Mouse (Mus musculus) heart, embryonic 11.5 days (tissue): ENCODE results near the gene 1700037H04Rik. TPM values are rescaled to one million over a fixed set of nuclear protein-coding genes. Genes with fewer than 3 reads are reported as not detected.
A peak's percentile ranks its signal among the peaks of the same experiment; 100 is the strongest.

Experiments
- ATAC-seq: fragments of 200-750 bp; cut with Nextera tagmentation; replicated peaks from 2 replicates; pipeline ENCODE4 v1.8.0; 2017; ENCODE audit warnings: moderate library complexity; ENCODE audit not compliant: insufficient number of reproducible peaks, low FRiP score, low TSS enrichment
- H3K27ac ChIP-seq: fragments of 300-500 bp; sonication (generic); 2 replicates; pipeline ENCODE4 v1.5.1; 2014; ENCODE audit warnings: mild to moderate bottlenecking, low read depth, low read length
- H3K27me3 ChIP-seq: fragments of 300-500 bp; sonication (generic); 2 replicates; pipeline ENCODE4 v1.6.1; 2014; ENCODE audit warnings: mild to moderate bottlenecking, low read length, mixed read lengths; ENCODE audit not compliant: control insufficient read depth, insufficient read depth
- H3K36me3 ChIP-seq: fragments of 300-500 bp; sonication (generic); 2 replicates; pipeline ENCODE4 v1.6.1; 2014; ENCODE audit warnings: mild to moderate bottlenecking, low read length, moderate library complexity, mixed read lengths; ENCODE audit not compliant: control insufficient read depth, insufficient read depth
- H3K4me1 ChIP-seq: fragments of 300-500 bp; sonication (generic); 2 replicates; pipeline ENCODE4 v1.6.1; 2014; ENCODE audit warnings: low read length; ENCODE audit not compliant: control insufficient read depth, insufficient read depth
- H3K4me2 ChIP-seq: fragments of 300-500 bp; sonication (generic); 2 replicates; pipeline ENCODE4 v1.6.1; 2014; ENCODE audit warnings: mild to moderate bottlenecking, moderate library complexity
- H3K4me3 ChIP-seq: fragments of 300-500 bp; sonication (generic); 2 replicates; pipeline ENCODE4 v1.5.1; 2014; ENCODE audit warnings: low read depth, low read length
- H3K9ac ChIP-seq: fragments of 300-500 bp; sonication (generic); 2 replicates; pipeline ENCODE4 v1.6.1; 2014; ENCODE audit warnings: mild to moderate bottlenecking, low read depth, low read length, moderate library complexity
- H3K9me3 ChIP-seq: fragments of 300-500 bp; sonication (generic); replicated peaks from 2 replicates; pipeline ENCODE4 v1.6.1; 2016; ENCODE audit warnings: low read length; ENCODE audit not compliant: control insufficient read depth
- WGBS: fragments of 180-500 bp; shearing (Covaris S2); extraction: QIAGEN DNeasy Blood & Tissue Kit; methylation state at CpG from one replicate; pipeline ENCODE4 v1.1.7; 2014; ENCODE audit not compliant: insufficient replicate concordance; 5-methylcytosine and 5-hydroxymethylcytosine counted together
- polyA plus RNA-seq: library from polyadenylated mRNA; unstranded; fragments of >200 nt; fragmentation: Nextera tagmentation; extraction: Ambion mirVana; gene quantifications from 2 replicates; pipeline ENCODE4 v1.2.1, GENCODE M21; 2014

1700037H04Rik gene
- polyA plus RNA-seq, 1 experiment from 2014 or later: 83.0 TPM

DNA sequence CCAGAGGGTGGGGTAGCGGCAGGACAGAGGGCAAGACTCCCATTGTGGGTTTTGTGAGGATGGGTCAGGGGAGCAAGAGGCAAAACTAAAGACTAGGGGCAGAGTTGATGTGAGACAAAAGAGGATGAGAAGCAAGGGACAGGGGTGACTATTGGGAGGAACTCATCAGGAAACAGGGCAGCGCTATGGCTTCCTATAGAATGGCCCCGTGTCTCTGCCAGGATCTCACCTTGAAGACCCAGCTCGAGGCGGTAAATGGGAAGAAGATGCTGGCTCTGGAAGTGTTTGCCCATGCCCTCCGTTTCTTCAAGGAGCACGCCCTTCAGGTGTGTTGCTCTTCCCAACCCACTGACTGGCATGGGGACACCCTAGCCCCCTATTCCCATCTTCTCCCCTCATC is 21.1 kb downstream of the 1700037H04Rik start:
- Histone ChIP-seq H3K27me3 (no peaks in the 10 kb centered on the region; the same call in 1 of the 2 replicates), H3K4me1 (peaks cover 46% of the 10 kb centered on the region), H3K9ac (no peak overlapping the region), H3K4me3 (no peak overlapping the region), H3K27ac (no peak overlapping the region; the same call in 1 of the 2 replicates), H3K36me3 (peaks cover 2% of the 10 kb centered on the region; the same call in 1 of the 2 replicates), H3K4me2 (no peak overlapping the region), H3K9me3 (no peaks in the 10 kb centered on the region)
- ATAC-seq: no peak
- WGBS: 92% methylated on average over 7 of the region's 7 CpGs

DNA sequence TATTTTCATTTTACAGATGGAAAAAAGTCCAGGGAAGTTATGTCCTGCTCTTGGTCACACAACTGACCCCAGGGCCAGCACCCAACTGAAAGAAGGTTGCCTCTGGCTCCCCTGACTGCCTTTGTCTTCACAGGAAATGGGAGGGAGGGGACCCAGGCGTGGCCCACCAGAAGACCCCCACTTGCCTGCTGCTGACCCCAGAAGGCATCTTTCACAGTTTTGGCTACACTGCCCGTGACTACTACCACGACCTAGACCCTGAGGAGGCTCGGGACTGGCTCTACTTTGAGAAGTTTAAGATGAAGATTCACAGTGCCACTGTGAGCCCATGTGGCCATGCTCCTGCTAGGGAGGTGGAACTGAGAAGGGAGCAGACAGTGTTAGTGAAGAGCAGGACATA is 21.6 kb downstream of the 1700037H04Rik start:
- Histone ChIP-seq H3K27ac (no peak overlapping the region), H3K9me3 (no peaks in the 10 kb centered on the region), H3K4me2 (no peak overlapping the region), H3K4me3 (no peak overlapping the region), H3K4me1 (peaks cover 46% of the 10 kb centered on the region), H3K9ac (no peak overlapping the region), H3K36me3 (peaks cover 2% of the 10 kb centered on the region; the same call in 1 of the 2 replicates), H3K27me3 (no peaks in the 10 kb centered on the region; the same call in 1 of the 2 replicates)
- 81% methylated on average over 4 of the region's 4 CpGs for WGBS
- no peak for ATAC-seq

DNA sequence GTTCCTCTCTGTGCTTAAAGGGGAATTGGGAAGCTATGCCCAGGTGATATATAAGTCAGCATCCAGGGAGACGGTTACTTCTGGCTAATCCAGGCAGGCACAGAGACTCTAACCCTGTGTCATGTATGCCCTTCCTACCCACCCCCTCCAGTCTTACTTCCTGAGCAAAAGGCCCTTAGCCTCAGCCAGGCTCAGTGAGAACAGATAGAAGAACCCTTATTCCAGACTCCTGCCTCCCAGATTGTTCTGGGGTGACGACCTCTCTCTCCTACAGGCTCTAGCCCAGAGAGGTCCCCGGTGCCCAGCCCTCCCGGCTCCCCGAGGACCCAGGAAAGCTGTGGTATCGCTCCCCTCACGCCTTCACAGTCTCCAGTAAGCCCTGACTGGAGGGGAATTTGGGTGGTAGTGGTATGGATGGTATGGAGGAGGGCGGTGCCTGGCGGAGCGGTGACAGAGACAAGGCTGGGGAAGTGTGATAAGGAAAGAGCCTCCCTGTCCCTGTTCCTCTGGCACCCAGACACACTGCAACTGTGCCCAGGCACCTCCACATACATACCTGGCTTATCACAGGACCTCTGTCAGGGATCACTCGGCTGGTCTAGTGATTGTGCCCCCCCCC is 24.3 kb downstream of the 1700037H04Rik start:
- peak overlapping the region; percentile 89 for H3K27ac ChIP-seq
- H3K4me1 ChIP-seq: peaks cover 45% of the 10 kb centered on the region
- peak; percentile 92 for ATAC-seq
- no peaks in the 10 kb centered on the region for H3K9me3 ChIP-seq
- H3K36me3 ChIP-seq: peaks cover 2% of the 10 kb centered on the region; the same call in 1 of the 2 replicates
- peak overlapping the region; percentile 61 for H3K9ac ChIP-seq
- 0 out of 2 replicates have a peak overlapping the region, but pooled peaks have one; percentile 5 for H3K4me3 ChIP-seq
- H3K4me2 ChIP-seq: peak overlapping the region; percentile 52
- H3K27me3 ChIP-seq: no peaks in the 10 kb centered on the region
- WGBS: 13% methylated on average over 11 of the region's 11 CpGs

DNA sequence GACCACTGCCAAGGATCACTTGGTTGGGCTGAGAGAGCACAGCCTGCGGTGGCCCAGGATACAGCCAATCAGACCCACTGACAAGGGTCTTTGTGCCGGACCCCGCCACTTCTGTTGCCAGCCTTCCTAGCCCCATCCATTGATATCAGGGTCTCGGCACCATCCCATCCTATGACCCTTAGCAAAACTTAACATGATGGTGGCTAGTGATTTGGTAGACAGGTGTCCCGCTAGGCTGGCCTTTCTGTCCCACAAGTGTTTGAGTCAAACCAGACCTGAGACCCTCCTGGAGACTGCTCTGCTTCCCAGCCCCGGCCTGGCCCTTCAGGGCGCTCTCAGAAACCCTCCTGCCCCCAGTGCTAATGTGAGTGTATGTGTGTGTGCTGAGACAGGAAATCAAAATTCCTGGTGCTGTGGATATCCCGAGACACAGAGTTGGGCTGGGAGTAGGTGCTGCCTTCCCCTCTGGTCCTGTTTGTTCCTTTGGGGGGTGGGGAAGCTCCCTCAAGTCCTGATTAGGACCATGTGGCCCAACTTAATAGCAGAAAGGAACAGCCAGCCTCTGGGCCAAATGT is 25.0 kb downstream of the 1700037H04Rik start:
- H3K4me3 ChIP-seq: no peak overlapping the region
- no peak overlapping the region; the same call in 1 of the 2 replicates for H3K4me2 ChIP-seq
- peaks cover 2% of the 10 kb centered on the region; the same call in 1 of the 2 replicates for H3K36me3 ChIP-seq
- 57% methylated on average over 8 of the region's 8 CpGs for WGBS
- H3K27me3 ChIP-seq: no peaks in the 10 kb centered on the region
- H3K4me1 ChIP-seq: peaks cover 38% of the 10 kb centered on the region
- H3K9ac ChIP-seq: peak overlapping the region; percentile 61; the same call in 1 of the 2 replicates
- H3K27ac ChIP-seq: peak overlapping the region; percentile 89
- ATAC-seq: no peak
- H3K9me3 ChIP-seq: no peaks in the 10 kb centered on the region

DNA sequence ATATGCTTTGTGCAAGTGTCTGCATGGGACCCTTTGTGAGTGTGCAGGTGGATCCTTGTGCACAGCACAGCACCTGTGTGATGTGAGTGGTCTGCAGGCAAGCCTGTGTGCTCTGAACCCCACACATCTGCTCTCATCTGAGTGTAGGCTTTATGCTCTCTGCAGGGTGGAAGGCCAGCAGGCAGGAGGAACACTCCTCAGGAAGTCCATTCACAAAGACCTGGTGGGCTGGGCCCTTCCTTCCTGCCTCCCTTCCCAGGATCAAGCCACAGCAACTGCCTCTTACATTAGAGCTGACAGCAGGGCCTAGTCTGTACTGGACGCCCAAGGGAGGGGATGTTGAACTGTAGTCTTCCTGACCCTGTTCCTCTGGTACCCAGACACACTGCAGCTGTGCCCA is 25.5 kb downstream of the 1700037H04Rik start:
- no peak overlapping the region for H3K4me3 ChIP-seq
- peaks cover 37% of the 10 kb centered on the region for H3K4me1 ChIP-seq
- H3K36me3 ChIP-seq: peaks cover 2% of the 10 kb centered on the region; the same call in 1 of the 2 replicates
- ATAC-seq: no peak
- peak overlapping the region; percentile 89 for H3K27ac ChIP-seq
- H3K9me3 ChIP-seq: no peaks in the 10 kb centered on the region
- H3K4me2 ChIP-seq: no peak overlapping the region
- WGBS: 36% methylated on average over 1 of the region's 1 CpGs
- H3K27me3 ChIP-seq: no peaks in the 10 kb centered on the region
- no peak overlapping the region for H3K9ac ChIP-seq

DNA sequence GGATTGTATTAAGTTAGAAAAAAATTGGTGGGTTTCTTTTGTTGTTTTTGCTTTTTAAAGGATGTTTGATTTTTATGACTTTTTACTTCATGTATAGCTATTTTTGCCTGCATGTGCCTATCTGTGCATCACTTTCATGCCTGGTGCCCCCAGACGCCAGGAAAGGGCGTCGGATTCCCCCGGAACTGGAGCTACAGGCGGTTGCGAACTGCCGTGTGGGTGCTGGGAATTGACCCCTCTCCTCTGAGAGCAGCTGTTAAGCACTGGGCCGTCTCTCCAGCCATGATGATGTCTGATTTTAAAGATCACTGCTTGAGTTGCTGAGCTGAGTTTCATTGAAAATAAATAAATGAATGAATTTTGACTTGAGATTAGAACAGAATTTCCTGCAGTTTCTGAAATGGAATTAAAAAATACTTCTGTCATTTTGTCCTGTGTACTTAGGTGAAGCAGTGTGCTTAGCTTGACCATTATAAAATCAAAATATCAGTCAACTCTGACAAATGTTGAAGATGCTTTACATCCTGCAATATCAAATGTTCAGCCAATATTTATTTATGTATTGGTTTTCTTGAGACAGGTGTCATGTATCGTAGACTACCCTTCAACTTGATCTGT is 26.8 kb downstream of the 1700037H04Rik start, which contains the start of gene Gm11037:
Gene Gm11037, plus strand, starts transcription at position 568 of the 618 bp plus-strand sequence.
- 82% methylated on average over 9 of the region's 9 CpGs for WGBS
- H3K4me1 ChIP-seq: peaks cover 43% of the 10 kb centered on the region
- peak within 1 kb of the TSS; percentile 89 for H3K27ac ChIP-seq
- H3K36me3 ChIP-seq: peaks cover 2% of the 10 kb centered on the region; the same call in 1 of the 2 replicates
- ATAC-seq: no peak
- H3K9ac ChIP-seq: no peak within 1 kb of the TSS
- H3K9me3 ChIP-seq: no peaks in the 10 kb centered on the region
- H3K4me2 ChIP-seq: no peak within 1 kb of the TSS
- H3K27me3 ChIP-seq: no peaks in the 10 kb centered on the region
- no peak within 1 kb of the TSS for H3K4me3 ChIP-seq

DNA sequence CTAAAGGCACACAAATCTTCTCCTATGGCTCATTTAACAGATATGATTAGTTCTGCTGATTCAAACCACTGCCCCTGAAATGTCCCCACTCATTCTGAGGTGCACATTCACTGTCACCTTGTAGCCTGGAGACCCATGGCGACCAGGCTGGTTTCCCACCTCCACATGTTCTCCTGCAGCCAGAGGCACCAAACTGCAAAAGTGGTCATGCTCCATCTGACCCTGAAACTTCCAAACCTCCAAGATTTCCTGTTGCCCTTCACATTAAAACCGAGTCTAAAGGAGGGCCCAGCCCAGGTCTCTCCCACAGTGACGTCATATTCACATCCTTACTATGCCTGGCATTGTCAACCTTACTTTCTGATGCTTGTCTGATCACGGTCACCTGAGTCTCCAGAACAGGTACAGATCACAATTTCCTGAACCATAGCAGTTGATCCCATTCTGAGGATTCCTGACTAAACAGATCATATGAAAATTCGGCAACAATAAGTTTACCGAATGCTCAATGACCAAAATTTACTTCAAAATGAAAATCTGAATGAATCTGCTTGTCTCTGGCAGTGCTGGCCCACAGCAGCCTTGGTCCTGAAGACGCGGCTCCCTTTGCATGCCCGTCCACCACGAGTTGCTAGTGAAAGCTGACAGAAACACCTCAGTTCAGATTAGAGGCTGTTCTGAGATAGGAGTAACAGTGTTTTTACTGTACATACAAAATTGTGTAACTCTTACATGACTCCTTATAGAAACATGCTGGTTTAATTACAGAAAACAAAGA is 27.6 kb downstream of the 1700037H04Rik start:
- Histone ChIP-seq H3K27me3 (no peaks in the 10 kb centered on the region), H3K4me2 (no peak overlapping the region), H3K27ac (no peak overlapping the region), H3K36me3 (no peaks in the 10 kb centered on the region), H3K9ac (no peak overlapping the region), H3K9me3 (no peaks in the 10 kb centered on the region), H3K4me1 (peaks cover 50% of the 10 kb centered on the region), H3K4me3 (no peak overlapping the region)
- ATAC-seq: no peak
- WGBS: 57% methylated on average over 10 of the region's 10 CpGs

DNA sequence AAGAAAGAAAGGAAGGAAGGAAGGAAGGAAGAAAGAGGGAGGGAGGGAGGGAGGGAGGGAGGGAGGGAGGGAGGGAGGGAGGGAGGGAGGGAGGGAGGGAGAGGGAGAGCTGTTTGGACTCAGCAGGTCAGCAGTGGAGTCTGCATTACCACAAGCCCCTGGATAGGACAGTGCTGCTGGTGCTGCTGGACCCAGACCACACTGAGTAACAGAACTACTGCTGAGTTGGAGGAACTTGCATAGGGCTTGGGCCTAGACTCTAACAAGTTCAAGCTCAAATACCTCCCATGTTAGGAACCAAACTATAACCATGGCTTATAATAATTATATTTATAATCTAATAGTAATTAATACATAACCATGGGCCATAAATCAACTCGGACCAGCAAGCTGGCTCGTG is 29.0 kb downstream of the 1700037H04Rik start:
- WGBS: 81% methylated on average over 2 of the region's 2 CpGs
- ATAC-seq: no peak
- H3K27ac ChIP-seq: no peak overlapping the region
- peaks cover 55% of the 10 kb centered on the region for H3K4me1 ChIP-seq
- no peaks in the 10 kb centered on the region for H3K36me3 ChIP-seq
- no peak overlapping the region for H3K9ac ChIP-seq
- no peaks in the 10 kb centered on the region for H3K9me3 ChIP-seq
- H3K4me3 ChIP-seq: no peak overlapping the region
- H3K4me2 ChIP-seq: no peak overlapping the region
- no peaks in the 10 kb centered on the region; the same call in 1 of the 2 replicates for H3K27me3 ChIP-seq
